Mouse (Mus musculus): ENCODE data around the gene Kdm4b.

- TF ChIP-seq POLR2A (IDR thresholded peaks at IDR 0.05; ENCODE audit: control insufficient read depth in 1 of 2, insufficient read depth in 1 of 2, low read depth in 1 of 2, low read length in 2 of 2, poor library complexity in 1 of 2) (no peak), JUND (IDR thresholded peaks at IDR 0.05; ENCODE audit: low read depth, low read length) (no peak), CTCF (IDR thresholded peaks at IDR 0.05 in 2 of 3, conservative IDR thresholded peaks at IDR 0.05 in 1 of 3; ENCODE audit: control insufficient read depth in 1 of 3, insufficient read depth in 1 of 3, low read depth in 2 of 3, low read length in 3 of 3, poor library complexity in 1 of 3, severe bottlenecking in 1 of 3) (no peak), ZNF384 (IDR thresholded peaks at IDR 0.05; ENCODE audit: low read depth, low read length) (no peak), POLR2AphosphoS2 (IDR thresholded peaks at IDR 0.05; ENCODE audit: low read length) (no peak), EP300 (IDR thresholded peaks at IDR 0.05; ENCODE audit: low read depth in 1 of 2, low read length in 2 of 2) (no peak)
Measured at GRCm38 (mm10) chr17:56330345-56330744, 4.5 kb downstream of the Kdm4b start.

Data from MEL (cell line).